Mouse (Mus musculus) skeletal muscle tissue, postnatal 0 days (tissue): ENCODE measurements around the gene D10Wsu102e. TPM values are rescaled to one million over a fixed set of nuclear protein-coding genes. Genes with fewer than 3 reads are reported as not detected.

Experiments
- polyA plus RNA-seq: library from polyadenylated mRNA; unstranded; fragments of >200 nt; fragmentation: Nextera tagmentation; extraction: Ambion mirVana; gene quantifications from 2 replicates; pipeline ENCODE4 v1.2.1, GENCODE M21; 2015

D10Wsu102e gene
- 0.17 and 0.18 TPM in 2 replicates for polyA plus RNA-seq

DNA sequence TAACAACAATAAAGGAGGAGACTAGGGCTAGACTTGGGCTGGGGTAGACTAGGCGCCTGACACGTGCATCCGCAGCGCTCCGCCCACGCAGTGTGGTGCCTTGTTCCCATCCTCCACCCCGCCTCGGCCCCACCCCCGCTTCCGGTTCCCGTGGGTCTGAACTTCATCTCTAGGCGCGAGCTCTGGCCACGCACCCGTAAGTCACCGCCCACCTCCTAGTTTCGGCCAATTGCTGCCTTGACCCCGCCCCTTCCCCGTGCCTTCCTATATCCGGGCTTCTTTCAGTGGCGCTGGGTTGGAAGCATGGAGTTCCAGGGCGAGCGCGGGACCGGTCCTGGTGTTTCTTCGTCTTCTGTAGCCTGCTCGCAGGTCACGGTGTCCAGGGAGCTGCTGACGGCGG lies at the start of gene D10Wsu102e:
Gene D10Wsu102e (plus strand): TSS at position 266 of the 400 bp plus-strand sequence.

DNA sequence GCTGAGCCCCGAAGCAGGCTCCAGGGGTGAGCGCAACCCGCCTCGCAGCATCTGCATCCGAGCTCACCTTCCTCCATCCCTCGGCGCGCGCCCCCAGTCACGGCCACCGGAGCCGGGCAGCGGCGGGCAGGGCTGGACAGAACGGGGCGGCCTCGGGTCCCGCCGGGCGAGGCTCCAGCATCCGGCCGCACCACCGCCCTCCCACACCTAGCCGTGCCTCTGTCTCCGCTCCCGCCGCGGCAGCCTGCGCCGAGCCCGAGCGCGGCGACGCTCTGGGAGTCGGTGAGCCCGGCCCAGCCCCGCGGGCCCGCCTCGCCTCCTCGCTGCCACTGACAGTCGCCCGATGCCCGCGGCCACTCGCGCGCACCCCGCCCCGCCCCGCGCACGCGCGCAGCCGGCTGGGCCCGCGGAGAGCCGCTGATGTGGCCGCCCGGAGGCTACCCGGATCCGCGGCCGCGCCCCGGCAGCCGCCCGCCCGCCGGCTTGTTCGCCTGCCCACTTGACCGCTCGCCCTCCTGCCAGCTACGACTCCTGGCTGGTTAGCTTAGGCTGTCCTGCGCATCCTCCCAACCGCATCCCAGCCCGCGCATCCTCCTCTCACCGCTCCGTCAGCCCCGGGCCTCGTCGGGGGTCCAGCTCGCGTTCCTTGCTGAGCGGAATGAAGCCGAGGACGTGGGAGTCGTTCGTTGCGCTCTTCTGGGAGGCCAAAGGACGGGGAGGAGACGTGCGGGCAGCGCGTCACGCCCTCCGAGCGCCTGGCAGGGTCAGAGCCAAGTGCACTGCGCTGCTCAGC lies 22.7 kb upstream of the D10Wsu102e start, which contains the start of gene Slc41a2:
Gene Slc41a2 (minus strand): TSS at position 724 of the 793 bp plus-strand sequence.

GRCm38 (mm10) chr10:83533910-83534283 lies 173.9 kb downstream of the D10Wsu102e start, which contains the start of gene Aldh1l2:
TSS of gene Aldh1l2 (minus strand) at chr10:83534140.

Other genes with a start within 250 kb of the D10Wsu102e start
- 0.40 and 0.60 TPM in 2 replicates for gene Slc41a2, start 22.3 kb upstream of the D10Wsu102e start, polyA plus RNA-seq
- 3.4 and 4.1 TPM in 2 replicates for gene Aldh1l2, start 173.9 kb downstream of the D10Wsu102e start, polyA plus RNA-seq
- gene Washc4, start 183.5 kb downstream of the D10Wsu102e start, polyA plus RNA-seq, result 24.7 and 25.4 TPM in 2 replicates